Mouse (Mus musculus) c-Kit-negative CD71-positive TER-119-positive erythroid progenitor cells, embryonic 14.5 days (primary cell): ENCODE data around the gene Pfkfb2.

ENCODE experiments used
- DNase-seq: peaks from one replicate; pipeline ENCODE4 v3.0.0-alpha.2; 2013; ENCODE audit warnings: low read depth, low spot score

Pfkfb2 gene

GRCm38 (mm10) chr1:130738551-130739106 is 9.6 kb upstream of the Pfkfb2 start:
- no peak for DNase-seq

GRCm38 (mm10) chr1:130737916-130738315 is 8.9 kb upstream of the Pfkfb2 start:
- DNase-seq: no peak

DNA sequence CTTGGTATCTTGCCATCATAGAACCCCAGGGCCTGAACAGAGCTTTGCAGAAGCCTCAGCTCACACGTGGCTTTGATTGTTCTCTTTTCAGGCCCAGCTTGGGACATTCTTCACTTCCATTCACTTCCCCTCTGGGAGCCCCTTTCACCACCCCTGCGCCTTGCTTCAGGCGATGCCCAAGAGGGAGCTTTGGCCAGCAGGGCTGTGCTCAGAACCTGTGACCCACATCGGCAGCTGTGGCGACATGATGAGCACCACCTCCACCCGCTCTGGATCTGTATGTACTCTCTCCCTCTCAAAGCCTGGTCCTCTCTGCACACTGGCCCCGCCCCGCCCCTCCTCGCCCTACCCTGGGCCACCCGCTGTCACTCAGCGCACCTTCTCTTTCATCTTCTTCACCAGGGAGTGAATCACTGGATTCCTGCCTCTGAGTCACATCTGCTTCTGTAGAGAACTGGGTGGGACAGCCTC is 8.4 kb upstream of the Pfkfb2 start:
- no peak for DNase-seq

DNA sequence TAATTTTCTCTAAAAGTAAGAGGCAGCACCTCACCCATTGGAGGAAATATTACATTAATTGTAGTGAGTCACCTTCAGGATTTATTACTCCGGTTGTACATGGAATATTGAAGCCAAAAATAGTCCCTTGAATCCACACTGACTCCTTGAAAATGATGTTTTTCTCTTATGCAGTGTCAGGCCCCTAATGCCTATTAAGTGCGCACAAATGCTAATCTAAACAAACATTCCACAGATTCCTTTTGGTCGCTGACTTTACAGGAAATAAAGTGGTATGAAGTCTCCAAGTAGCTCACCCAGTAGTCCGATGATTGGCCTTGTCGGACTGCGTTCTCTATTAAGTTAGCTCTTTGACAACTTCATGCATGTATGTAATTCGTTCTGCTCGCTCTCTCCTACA is 5.8 kb upstream of the Pfkfb2 start:
- no peak for DNase-seq

DNA sequence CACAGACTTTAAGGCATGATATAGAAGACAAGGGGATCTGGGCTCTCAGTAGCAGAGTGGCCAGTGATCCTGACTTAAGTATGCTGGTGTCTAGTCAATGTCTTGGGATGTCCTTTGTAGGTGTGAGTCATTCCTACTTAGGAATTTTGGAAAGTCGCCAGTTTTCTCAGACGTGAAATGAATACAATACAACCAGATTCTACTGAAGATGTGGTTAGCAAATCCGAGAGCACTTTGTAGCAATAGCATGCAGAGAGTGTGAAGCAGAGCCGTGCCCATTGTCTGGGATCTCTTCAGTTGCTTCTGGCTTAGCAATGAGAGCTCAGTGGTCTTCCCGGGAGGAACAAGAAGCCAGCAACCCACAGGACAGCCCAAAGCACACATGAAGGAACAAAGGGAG is 5.4 kb upstream of the Pfkfb2 start:
- DNase-seq: no peak

DNA sequence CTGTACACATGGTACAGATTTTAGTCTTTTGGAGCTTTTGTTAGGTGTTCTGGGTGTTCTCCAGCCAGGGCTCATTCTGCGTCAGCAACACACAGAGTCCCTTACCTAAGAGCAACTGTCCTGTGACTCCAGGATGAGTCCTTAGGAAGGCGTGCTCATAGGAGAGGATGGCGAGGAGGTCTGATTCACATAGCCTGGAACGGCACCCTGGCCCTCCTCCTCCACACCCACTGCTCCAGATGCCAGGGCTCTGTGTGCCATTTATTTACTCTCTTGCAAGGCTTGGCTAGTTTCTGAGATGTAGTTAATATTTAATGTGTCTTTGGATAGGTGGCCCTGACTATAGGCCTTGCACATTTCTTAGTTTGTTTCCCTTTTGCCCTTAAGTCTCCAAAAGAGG is 4.6 kb upstream of the Pfkfb2 start:
- no peak for DNase-seq

- no peak for DNase-seq
These were observed 3.9 kb upstream of the Pfkfb2 start for GRCm38 (mm10) chr1:130732706-130733658.

DNA sequence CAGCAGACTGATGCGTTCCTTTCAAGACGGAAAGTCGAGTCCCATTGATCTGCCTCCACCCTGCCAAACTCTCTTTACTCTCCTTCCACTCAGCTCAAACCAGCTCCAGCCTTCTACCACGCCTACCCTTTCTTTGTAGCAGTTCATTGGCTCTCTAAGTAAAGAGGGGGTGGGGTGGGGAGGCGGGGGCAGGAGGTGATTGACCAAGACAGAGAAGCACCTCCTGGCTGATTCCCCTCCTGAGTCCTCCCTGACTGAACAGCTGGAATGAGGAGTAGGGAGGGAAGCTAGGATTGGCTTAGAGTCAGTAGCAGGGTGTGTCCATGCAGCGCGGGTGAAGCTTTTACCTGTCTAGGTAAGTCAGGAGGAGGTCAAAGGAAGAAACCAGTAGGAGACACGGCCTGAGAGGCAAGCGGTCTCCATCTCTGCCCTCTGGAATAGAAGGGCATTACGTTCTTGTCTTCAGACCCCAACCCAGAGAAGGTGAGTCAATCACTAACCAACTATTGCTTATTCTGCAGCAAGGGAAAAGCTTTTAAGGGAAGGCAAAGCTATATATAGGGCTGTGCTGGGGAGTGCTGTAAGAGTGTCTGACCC is 2.8 kb upstream of the Pfkfb2 start, which contains the start of gene AA986860:
Gene AA986860 (plus strand): TSS at position 236 of the 597 bp plus-strand sequence.
- DNase-seq: peak; percentile 76

GRCm38 (mm10) chr1:130728708-130729107 is 345 bp downstream of the Pfkfb2 start:
- DNase-seq: no peak

- no peak for DNase-seq
These were observed 983 bp downstream of the Pfkfb2 start for GRCm38 (mm10) chr1:130728070-130728469.

DNA sequence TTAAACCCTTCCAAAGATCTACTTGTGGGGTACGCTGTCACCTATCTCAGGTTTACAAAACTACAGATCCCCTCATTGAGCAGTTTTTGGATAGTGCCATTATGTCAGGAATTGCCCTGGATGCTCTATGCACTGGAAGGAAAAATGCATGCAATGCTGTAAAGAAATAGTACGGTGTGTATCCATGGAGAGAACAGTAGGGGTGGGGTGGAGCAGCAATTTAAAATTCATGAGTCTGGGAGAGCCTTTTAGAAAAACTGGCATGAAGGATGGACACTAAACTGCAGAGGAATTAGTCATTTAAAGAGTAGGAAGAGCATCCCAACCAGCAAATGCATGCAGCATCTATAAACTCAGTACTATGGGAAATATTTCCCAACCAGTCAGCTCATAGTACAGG is 2.7 kb downstream of the Pfkfb2 start:
- no peak for DNase-seq

- DNase-seq: no peak
These were observed 4.8 kb downstream of the Pfkfb2 start for GRCm38 (mm10) chr1:130724206-130724605.

DNA sequence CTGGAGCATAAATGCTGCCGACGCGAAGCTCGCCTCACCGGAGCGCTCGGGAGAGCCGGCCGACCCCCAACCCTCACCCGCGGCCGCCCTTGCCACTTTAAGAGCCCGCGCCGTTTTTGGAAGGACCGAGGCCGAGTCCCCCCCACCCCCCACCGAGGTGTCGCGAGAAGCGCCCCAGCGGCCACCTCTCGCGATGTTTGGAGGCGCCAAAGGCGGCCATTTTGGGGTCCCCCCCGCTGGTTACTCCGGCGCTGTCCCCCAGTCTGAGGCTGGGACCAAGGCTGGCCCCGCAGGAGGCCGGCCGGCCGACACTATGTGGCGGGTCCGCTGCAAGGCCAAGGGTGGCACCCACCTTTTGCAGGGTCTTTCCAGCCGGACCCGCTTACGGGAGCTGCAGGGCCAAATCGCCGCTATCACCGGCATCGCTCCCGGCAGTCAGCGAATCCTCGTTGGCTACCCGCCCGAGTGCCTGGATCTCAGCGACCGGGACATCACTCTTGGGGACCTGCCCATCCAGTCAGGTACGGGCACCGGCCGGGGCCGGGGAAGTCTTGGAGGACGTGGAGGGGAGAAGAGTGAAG is 11.7 kb downstream of the Pfkfb2 start, which contains the start of gene Yod1:
Gene Yod1 (plus strand): TSS at position 37 of the 581 bp plus-strand sequence.
- peak; percentile 82 for DNase-seq

GRCm38 (mm10) chr1:130716513-130717290 is 12.4 kb downstream of the Pfkfb2 start:
- peak; percentile 35 for DNase-seq

GRCm38 (mm10) chr1:130716218-130716512 is 12.9 kb downstream of the Pfkfb2 start:
- DNase-seq: no peak

- DNase-seq: peak; percentile 88
These were observed 13.4 kb downstream of the Pfkfb2 start, which contains the start of gene Gm29427 for GRCm38 (mm10) chr1:130715561-130716217. Gene Gm29427 (minus strand): TSS chr1:130715799.

DNA sequence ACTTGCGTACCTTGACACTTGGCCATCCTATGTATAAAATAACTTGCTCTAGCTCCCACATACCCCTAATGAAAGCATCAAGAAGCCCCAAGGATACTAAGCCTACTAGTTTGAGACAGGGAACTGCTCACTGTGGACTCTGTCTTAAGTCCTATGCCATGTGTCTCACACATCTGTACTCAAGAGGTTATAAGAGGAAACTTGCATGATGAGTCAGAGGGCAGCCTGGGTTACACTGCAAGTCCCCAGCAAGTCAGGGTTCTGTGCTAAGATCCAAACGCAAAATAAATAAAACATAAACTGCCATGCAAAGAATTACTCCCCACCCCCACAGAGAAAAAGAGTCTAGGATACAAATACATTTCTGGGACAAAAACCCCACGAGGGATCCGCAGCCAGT is 15.0 kb downstream of the Pfkfb2 start:
- no peak for DNase-seq

DNA sequence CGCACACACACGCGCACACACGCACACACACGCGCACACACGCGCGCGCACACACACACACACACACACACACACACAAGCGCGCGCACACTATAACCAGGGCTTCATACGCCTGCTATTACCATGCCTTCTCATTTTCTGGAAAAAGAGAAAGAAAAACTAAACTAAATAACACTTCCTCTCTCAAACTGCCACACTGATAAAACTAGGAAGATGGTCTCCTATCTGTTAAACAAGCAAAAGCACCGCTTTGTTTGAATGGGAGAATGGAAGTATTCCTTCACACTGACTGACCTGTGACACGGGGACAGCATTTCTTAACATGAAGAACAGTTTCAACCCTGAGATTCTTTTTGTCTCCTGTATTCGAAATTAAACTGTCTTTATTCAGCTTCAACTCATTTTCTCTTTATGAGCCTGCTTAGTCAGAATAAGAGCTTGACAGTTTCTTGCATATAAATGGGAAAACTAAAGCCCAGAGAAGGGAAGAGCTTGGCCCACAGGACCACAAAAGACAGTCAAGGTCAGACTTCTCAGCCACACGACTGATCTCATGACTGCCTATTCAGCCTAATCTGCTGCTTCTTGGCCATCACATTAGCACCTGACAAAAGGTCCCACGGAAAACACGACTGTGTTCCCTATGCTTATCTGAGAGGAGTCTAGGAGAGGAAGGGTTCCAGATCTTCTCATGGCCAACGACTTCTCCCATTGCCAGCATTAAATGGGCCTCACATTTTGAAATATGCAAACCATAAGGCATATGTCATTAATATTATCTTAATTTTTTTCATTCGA is 18.6 kb downstream of the Pfkfb2 start:
- no peak for DNase-seq

DNA sequence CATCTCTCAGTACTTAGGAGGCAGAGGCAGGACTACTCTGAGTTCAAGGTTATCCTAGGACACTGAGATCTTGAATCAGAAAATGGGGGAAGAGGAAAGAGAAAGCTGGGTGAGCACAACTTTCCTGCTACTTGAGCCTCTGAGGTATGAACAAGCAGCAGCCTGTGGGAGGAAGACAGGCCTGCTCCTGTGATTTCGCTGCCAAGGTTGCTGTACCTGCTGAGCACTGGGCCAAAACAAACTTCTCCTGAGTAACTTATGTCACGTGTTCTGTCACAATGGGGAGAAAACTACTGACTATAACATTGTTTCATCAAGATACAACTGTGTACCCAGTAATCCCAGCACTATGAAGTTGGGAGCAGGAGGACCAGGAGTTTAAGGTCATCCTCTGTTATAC is 25.4 kb downstream of the Pfkfb2 start:
- DNase-seq: no peak

- no peak for DNase-seq
These were observed 27.1 kb downstream of the Pfkfb2 start for GRCm38 (mm10) chr1:130701976-130702375.
